Mouse (Mus musculus): ENCODE data around the gene Frmd4b. TPM values are rescaled to one million over a fixed set of nuclear protein-coding genes. Genes with fewer than 3 reads are reported as not detected.

Gene Frmd4b
- total and polyA plus RNA-seq, 2 experiments, result 11.9 to 38.0 TPM

DNA sequence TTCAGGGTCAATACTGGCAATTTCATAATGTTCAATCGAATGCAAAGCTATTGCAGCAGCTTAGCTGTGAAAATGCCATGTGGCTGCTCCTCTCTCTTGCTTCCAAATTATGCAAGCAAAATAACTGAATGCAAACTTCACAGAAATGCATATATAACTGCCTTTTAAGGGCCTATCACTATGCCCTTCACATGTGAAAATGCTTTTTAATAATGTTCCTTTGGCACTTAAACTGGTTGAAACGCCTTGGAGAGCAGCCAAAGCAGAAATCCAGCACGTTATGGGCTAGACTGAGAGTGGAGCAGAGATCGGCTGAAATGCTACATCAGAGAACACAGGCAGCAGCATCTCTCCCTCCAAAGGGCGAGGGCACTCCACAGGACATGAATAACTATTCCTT, 4.9 kb upstream of the Frmd4b start:
- no peak for TF ChIP-seq POLR2A (IDR thresholded peaks at IDR 0.05; ENCODE audit: extremely low read depth, insufficient read depth, low read length)
- TF ChIP-seq CTCF (IDR thresholded peaks at IDR 0.05; ENCODE audit: low read depth, low read length), result no peak
- DNase-seq (ENCODE audit: extremely low read depth, low read depth, low spot score), result no peak
- no peaks in the 10 kb centered on the region for H3K4me1 ChIP-seq (ENCODE audit: control insufficient read depth, insufficient read depth, low read length)
- H3K27ac ChIP-seq (replicated peaks; ENCODE audit: insufficient read depth, low read depth, low read length), result no peak overlapping the region
- 72% methylated on average over 5 of the region's 5 CpGs for WGBS
- H3K4me3 ChIP-seq (ENCODE audit: insufficient read depth, low read depth, low read length), result no peak overlapping the region
- no peak overlapping the region for H3K9ac ChIP-seq (ENCODE audit: low read depth, low read length)
- H3K36me3 ChIP-seq (ENCODE audit: control insufficient read depth, insufficient read depth, low read length), result no peaks in the 10 kb centered on the region
- no peaks in the 10 kb centered on the region for H3K79me2 ChIP-seq (ENCODE audit: control insufficient read depth, insufficient read depth, low read length)
- peaks cover 5% of the 10 kb centered on the region; the same call in 1 of the 2 replicates for H3K27me3 ChIP-seq (ENCODE audit: control insufficient read depth, insufficient read depth, low read length)

DNA sequence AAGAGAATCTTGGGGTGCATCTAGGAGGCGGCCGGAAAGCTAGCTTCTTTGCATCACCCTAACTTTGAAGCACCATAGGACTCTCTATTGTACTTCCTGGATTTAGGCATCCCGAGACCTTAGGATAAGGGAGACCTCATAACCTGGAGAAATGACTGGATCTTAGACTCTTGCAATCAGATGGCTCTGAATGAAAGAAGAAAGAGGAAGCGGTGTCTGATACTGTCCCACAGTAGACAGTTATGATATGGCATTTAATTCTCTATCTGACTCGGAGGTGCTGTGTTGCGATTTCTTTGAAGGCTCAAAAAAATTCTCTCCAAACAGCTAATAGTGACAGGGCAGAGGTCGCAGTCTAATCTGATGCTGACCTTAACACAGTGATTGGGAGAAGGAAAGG, 433 bp upstream of the Frmd4b start:
- Histone ChIP-seq H3K27ac (replicated peaks; ENCODE audit: insufficient read depth, low read depth, low read length) (no peak overlapping the region), H3K27me3 (ENCODE audit: control insufficient read depth, insufficient read depth, low read length) (peaks cover 9% of the 10 kb centered on the region; the same call in 1 of the 2 replicates), H3K36me3 (ENCODE audit: control insufficient read depth, insufficient read depth, low read length) (no peaks in the 10 kb centered on the region), H3K4me1 (ENCODE audit: control insufficient read depth, insufficient read depth, low read length) (no peaks in the 10 kb centered on the region), H3K9ac (ENCODE audit: low read depth, low read length) (0 out of 2 replicates have a peak overlapping the region, but pooled peaks have one; percentile 29), H3K79me2 (ENCODE audit: control insufficient read depth, insufficient read depth, low read length) (no peaks in the 10 kb centered on the region), H3K4me3 (ENCODE audit: insufficient read depth, low read depth, low read length) (peak overlapping the region; percentile 62; the same call in 1 of the 2 replicates)
- DNase-seq (ENCODE audit: extremely low read depth, low read depth, low spot score), result no peak
- no peak for TF ChIP-seq POLR2A (IDR thresholded peaks at IDR 0.05; ENCODE audit: extremely low read depth, insufficient read depth, low read length)
- TF ChIP-seq CTCF (IDR thresholded peaks at IDR 0.05; ENCODE audit: low read depth, low read length), result no peak
- WGBS, result 14% methylated on average over 7 of the region's 7 CpGs

DNA sequence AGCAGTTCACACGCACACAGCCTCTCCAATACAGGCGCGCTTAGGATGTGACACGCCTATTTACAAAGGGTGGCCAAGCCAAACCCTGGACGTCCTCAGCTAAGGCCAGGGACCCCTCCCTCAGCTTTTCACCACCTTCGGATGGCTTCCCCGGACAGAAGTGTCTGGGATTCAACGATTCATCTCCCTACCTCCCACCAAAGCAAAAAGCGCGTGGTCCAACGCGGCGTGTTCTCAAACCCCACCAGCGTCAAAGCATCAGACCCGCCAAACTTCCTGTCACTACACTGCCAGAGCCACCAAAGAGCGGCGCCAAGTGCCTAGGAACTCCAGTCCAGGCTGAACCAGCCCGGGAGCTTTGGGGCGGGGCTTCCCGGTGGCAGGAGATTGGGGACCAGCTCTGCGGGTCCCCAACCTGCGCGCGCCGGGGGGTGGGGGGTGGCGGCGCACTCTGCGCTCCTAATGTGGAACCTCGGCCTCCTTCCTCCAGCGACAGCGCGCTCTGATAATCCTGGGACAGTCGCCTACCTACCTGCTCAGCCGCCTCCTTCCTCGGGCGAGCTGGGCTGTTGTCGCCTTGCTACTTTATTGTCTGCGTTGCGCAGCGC, 579 bp downstream of the Frmd4b start:
- H3K27me3 ChIP-seq (ENCODE audit: control insufficient read depth, insufficient read depth, low read length), result peaks cover 9% of the 10 kb centered on the region; the same call in 1 of the 2 replicates
- H3K4me3 ChIP-seq (ENCODE audit: insufficient read depth, low read depth, low read length), result peak overlapping the region; percentile 62
- no peak overlapping the region for H3K27ac ChIP-seq (replicated peaks; ENCODE audit: insufficient read depth, low read depth, low read length)
- no peak for DNase-seq (ENCODE audit: extremely low read depth, low read depth, low spot score)
- no peak for TF ChIP-seq POLR2A (IDR thresholded peaks at IDR 0.05; ENCODE audit: extremely low read depth, insufficient read depth, low read length)
- TF ChIP-seq CTCF (IDR thresholded peaks at IDR 0.05; ENCODE audit: low read depth, low read length), result no peak
- WGBS, result under 1% methylated on average over 40 of the region's 40 CpGs
- no peaks in the 10 kb centered on the region for H3K79me2 ChIP-seq (ENCODE audit: control insufficient read depth, insufficient read depth, low read length)
- 0 out of 2 replicates have a peak overlapping the region, but pooled peaks have one; percentile 15 for H3K9ac ChIP-seq (ENCODE audit: low read depth, low read length)
- H3K4me1 ChIP-seq (ENCODE audit: control insufficient read depth, insufficient read depth, low read length), result no peaks in the 10 kb centered on the region
- H3K36me3 ChIP-seq (ENCODE audit: control insufficient read depth, insufficient read depth, low read length), result no peaks in the 10 kb centered on the region

DNA sequence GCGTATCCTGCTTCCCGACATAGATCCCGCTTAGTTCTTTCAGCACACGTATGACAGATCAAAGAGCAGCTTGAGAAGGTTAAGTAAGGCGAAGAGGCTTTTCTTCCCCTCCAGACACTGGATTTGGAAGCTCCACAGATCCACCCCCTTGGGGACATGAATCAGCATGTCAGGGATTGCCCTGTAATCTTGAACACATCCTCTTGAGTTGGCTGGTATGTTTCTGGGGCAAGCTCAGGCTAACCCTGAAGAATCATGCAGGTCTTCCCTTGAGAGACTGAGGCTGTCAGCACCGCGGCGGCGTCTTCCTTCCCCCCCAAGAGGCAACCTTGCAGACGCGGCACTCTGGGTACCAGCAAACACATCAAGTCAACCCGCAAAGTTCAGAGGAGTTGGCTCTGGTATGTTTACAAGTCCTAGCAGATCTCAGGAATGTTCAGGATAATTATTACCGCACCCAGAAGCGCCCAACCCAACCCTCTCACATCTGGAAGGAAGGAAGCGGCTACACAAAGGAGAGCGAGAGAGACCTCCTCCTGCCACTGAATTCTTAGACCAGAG, 1.4 kb downstream of the Frmd4b start:
- Histone ChIP-seq H3K4me1 (ENCODE audit: control insufficient read depth, insufficient read depth, low read length) (no peaks in the 10 kb centered on the region), H3K36me3 (ENCODE audit: control insufficient read depth, insufficient read depth, low read length) (no peaks in the 10 kb centered on the region), H3K4me3 (ENCODE audit: insufficient read depth, low read depth, low read length) (no peak overlapping the region), H3K79me2 (ENCODE audit: control insufficient read depth, insufficient read depth, low read length) (no peaks in the 10 kb centered on the region), H3K9ac (ENCODE audit: low read depth, low read length) (no peak overlapping the region), H3K27ac (replicated peaks; ENCODE audit: insufficient read depth, low read depth, low read length) (no peak overlapping the region), H3K27me3 (ENCODE audit: control insufficient read depth, insufficient read depth, low read length) (peaks cover 9% of the 10 kb centered on the region; the same call in 1 of the 2 replicates)
- no peak for DNase-seq (ENCODE audit: extremely low read depth, low read depth, low spot score)
- TF ChIP-seq POLR2A (IDR thresholded peaks at IDR 0.05; ENCODE audit: extremely low read depth, insufficient read depth, low read length), result no peak
- WGBS, result 16% methylated on average over 16 of the region's 16 CpGs

GRCm38 (mm10) chr6:97614179-97614578, 3.2 kb downstream of the Frmd4b start:
- Histone ChIP-seq H3K4me1 (ENCODE audit: control insufficient read depth, insufficient read depth, low read length) (no peaks in the 10 kb centered on the region), H3K9ac (ENCODE audit: low read depth, low read length) (no peak overlapping the region), H3K79me2 (ENCODE audit: control insufficient read depth, insufficient read depth, low read length) (no peaks in the 10 kb centered on the region), H3K27me3 (ENCODE audit: control insufficient read depth, insufficient read depth, low read length) (peaks cover 9% of the 10 kb centered on the region; the same call in 1 of the 2 replicates), H3K4me3 (ENCODE audit: insufficient read depth, low read depth, low read length) (no peak overlapping the region), H3K27ac (replicated peaks; ENCODE audit: insufficient read depth, low read depth, low read length) (no peak overlapping the region), H3K36me3 (ENCODE audit: control insufficient read depth, insufficient read depth, low read length) (no peaks in the 10 kb centered on the region)
- TF ChIP-seq POLR2A (IDR thresholded peaks at IDR 0.05; ENCODE audit: extremely low read depth, insufficient read depth, low read length), result no peak
- TF ChIP-seq CTCF (IDR thresholded peaks at IDR 0.05; ENCODE audit: low read depth, low read length), result no peak
- DNase-seq (ENCODE audit: extremely low read depth, low read depth, low spot score), result no peak

DNA sequence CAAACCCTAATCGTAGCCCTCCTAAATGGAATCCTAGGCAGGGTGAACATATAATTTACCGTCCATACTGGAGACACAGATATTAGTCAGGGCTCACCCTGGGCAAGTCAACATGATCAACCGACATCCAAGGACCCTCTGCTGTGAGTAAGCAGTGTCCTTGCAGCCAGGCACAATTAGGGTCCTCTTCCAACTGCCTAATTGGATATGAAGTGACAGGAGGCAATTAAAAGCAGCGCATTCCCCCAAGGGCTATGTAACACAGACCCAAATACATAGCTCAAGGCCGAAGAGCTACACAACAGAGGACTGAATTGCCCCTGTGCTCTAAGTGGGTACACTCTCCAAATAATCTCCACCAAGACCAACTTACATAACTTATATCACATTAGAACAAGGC, 4.5 kb downstream of the Frmd4b start:
- no peaks in the 10 kb centered on the region for H3K79me2 ChIP-seq (ENCODE audit: control insufficient read depth, insufficient read depth, low read length)
- no peaks in the 10 kb centered on the region for H3K4me1 ChIP-seq (ENCODE audit: control insufficient read depth, insufficient read depth, low read length)
- no peak overlapping the region for H3K9ac ChIP-seq (ENCODE audit: low read depth, low read length)
- no peak overlapping the region for H3K4me3 ChIP-seq (ENCODE audit: insufficient read depth, low read depth, low read length)
- no peaks in the 10 kb centered on the region for H3K36me3 ChIP-seq (ENCODE audit: control insufficient read depth, insufficient read depth, low read length)
- no peak overlapping the region for H3K27ac ChIP-seq (replicated peaks; ENCODE audit: insufficient read depth, low read depth, low read length)
- peaks cover 9% of the 10 kb centered on the region; the same call in 1 of the 2 replicates for H3K27me3 ChIP-seq (ENCODE audit: control insufficient read depth, insufficient read depth, low read length)
- DNase-seq (ENCODE audit: extremely low read depth, low read depth, low spot score), result no peak
- TF ChIP-seq POLR2A (IDR thresholded peaks at IDR 0.05; ENCODE audit: extremely low read depth, insufficient read depth, low read length), result no peak
- 95% methylated on average over 5 of the region's 5 CpGs for WGBS

Data from liver, adult 2 months (tissue).